Mouse (Mus musculus) adipocyte (in vitro differentiated cells): Measurements from ENCODE around the gene Acads.
"Not testable (repeated sequence)": the region's sequence is repeated elsewhere in the genome, so short reads cannot be mapped to it uniquely, and the experiment has no call there.

Experiments used
- DNase-seq: peaks from one replicate; pipeline ENCODE4 v3.0.0-alpha.2; 2016; ENCODE audit warnings: low spot score

Gene Acads

GRCm38 (mm10) chr5:115149675-115150459 lies 30.7 kb upstream of the Acads start:
- DNase-seq, result no peak

- DNase-seq, result not testable (repeated sequence)
These were observed 29.7 kb upstream of the Acads start for GRCm38 (mm10) chr5:115148872-115149271.

GRCm38 (mm10) chr5:115148378-115148777 lies 29.2 kb upstream of the Acads start:
- no peak for DNase-seq

GRCm38 (mm10) chr5:115147388-115147787 lies 28.2 kb upstream of the Acads start:
- no peak for DNase-seq

- no peak for DNase-seq
These were observed 27.6 kb upstream of the Acads start for GRCm38 (mm10) chr5:115146747-115147130.

GRCm38 (mm10) chr5:115145976-115146746 lies 27.0 kb upstream of the Acads start:
- DNase-seq, result no peak

GRCm38 (mm10) chr5:115145253-115145968 lies 26.3 kb upstream of the Acads start:
- DNase-seq, result no peak

- no peak for DNase-seq
These were observed 25.3 kb upstream of the Acads start for GRCm38 (mm10) chr5:115144471-115144870.

- no peak for DNase-seq
These were observed 24.4 kb upstream of the Acads start for GRCm38 (mm10) chr5:115143552-115143951.

GRCm38 (mm10) chr5:115142166-115142697 lies 23.1 kb upstream of the Acads start:
- no peak for DNase-seq

GRCm38 (mm10) chr5:115140726-115141125 lies 21.6 kb upstream of the Acads start:
- DNase-seq, result no peak

- no peak for DNase-seq
These were observed 20.0 kb upstream of the Acads start for GRCm38 (mm10) chr5:115139124-115139523.

GRCm38 (mm10) chr5:115134234-115135165 lies 15.4 kb upstream of the Acads start, which contains the start of gene Unc119b:
Unc119b (minus strand) TSS chr5:115134975.
- peak; percentile 93 for DNase-seq

GRCm38 (mm10) chr5:115133358-115134066 lies 14.4 kb upstream of the Acads start:
- DNase-seq, result no peak

GRCm38 (mm10) chr5:115132465-115132864 lies 13.3 kb upstream of the Acads start:
- DNase-seq, result no peak

- DNase-seq, result no peak
These were observed 10.2 kb upstream of the Acads start for GRCm38 (mm10) chr5:115129328-115129727.

GRCm38 (mm10) chr5:115127421-115128179 lies 8.5 kb upstream of the Acads start:
- no peak for DNase-seq

GRCm38 (mm10) chr5:115126578-115127312 lies 7.6 kb upstream of the Acads start:
- no peak for DNase-seq
